Mouse (Mus musculus) heart, postnatal 14 days (tissue): Measurements from ENCODE around the gene Frmd4a. TPM values are rescaled to one million over a fixed set of nuclear protein-coding genes. Genes with fewer than 3 reads are reported as not detected.

ENCODE experiments used
- DNase-seq, 2 experiments: peaks; one replicate each; pipeline ENCODE4 v3.0.0; 2021 to 2022
- intact Hi-C: fragments of 180-260 bp; cut with DNase I; formaldehyde crosslinking; loops from one replicate; pipeline ENCODE4 v1.15.1; 2025
- total RNA-seq, 2 experiments: library from RNA; stranded (reverse); gene quantifications; 2 replicates each; pipeline ENCODE4 v1.2.3; 2021

Gene Frmd4a
- total RNA-seq, 2 experiments from 2014 or later = 29.3 to 29.9 TPM

- DNase-seq = no peak
- intact Hi-C loops = no loop called here
Measured at GRCm38 (mm10) chr2:4119678-4120458, 102.4 kb downstream of the Frmd4a start.

DNA sequence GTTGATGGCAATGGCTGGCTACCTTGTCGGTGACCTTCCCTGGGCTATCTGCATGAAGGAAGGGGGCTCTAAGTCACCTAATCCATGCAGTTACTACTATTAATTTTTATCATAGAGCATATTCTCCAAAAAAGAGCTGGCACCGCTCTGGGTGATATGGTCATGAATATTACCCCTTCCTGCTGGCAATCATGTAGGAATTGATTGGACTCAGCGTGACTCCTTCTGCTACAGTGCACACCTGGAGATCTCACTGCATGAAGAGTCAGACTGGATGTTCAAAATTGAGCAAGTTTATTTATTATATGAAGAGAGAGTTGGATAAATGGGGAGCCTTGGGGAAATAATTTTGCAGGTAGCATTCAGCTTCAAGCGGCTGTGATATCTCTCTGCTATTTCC, 113.7 kb downstream of the Frmd4a start:
- intact Hi-C loops = no loop called here
- DNase-seq = no peak

- intact Hi-C loops = no loop called here
- no peak for DNase-seq
Measured at GRCm38 (mm10) chr2:4137493-4137892, 120.0 kb downstream of the Frmd4a start.

DNA sequence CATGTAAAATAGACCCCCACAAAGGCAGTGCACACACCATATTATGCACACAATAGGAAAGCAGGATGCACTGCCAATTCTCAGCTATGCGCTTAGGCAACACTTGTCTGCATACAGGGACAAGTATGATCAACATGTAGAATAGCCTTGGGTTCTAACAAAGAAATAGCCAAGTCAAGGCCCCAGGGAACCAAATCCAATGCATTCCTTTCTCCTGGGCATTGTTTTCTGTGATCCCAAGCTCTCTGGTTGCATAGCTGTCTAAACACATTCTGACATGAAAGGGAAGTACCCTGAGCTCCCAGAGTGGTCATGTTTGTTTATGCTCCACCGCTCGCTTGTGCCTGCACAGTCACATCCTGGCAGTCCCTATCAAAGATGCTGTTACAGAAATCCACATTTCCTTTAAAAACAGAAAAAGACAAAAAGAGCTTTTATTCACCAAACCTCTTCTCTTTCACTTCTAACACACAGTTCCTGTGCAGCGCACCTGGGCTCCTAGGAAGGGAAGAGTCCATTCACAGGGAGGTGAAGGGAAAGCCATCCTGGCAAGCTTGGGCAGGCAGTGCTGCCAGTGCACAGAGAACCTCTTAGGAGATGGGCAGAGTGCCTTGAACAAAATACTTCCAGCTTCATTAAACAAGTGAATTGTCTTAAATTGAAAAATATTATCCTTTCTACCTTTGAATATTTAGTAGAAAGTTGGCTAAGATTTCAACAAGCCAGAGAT, 124.9 kb downstream of the Frmd4a start:
- no peak for DNase-seq
- intact Hi-C loops = no loop called here

DNA sequence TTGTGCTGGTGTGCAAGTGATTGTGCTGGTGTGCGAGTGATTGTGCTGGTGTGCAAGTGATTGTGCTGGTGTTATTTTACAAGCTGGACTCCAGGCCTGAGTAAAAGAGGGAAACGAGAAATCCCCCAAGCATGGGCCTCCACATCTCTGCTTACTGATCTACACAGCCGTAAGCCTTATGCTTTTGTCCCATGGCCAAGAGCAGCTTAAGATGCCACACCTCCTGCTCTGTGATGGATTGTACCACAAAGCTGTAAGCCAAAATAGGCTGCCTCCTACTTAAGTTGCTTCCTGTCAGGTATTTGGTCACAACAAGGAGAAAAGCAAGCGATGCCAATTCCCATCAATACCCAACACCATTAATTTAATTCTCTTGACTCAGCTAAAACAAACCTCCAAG, 126.9 kb downstream of the Frmd4a start:
- intact Hi-C loops = no loop called here
- no peak for DNase-seq

- no peak for DNase-seq
- intact Hi-C loops = no loop called here
Measured at GRCm38 (mm10) chr2:4152521-4153040, 135.1 kb downstream of the Frmd4a start.

- DNase-seq = peak; percentile 8 to 33
- intact Hi-C loops = no loop called here
Measured at GRCm38 (mm10) chr2:4153131-4153631, 135.7 kb downstream of the Frmd4a start.

DNA sequence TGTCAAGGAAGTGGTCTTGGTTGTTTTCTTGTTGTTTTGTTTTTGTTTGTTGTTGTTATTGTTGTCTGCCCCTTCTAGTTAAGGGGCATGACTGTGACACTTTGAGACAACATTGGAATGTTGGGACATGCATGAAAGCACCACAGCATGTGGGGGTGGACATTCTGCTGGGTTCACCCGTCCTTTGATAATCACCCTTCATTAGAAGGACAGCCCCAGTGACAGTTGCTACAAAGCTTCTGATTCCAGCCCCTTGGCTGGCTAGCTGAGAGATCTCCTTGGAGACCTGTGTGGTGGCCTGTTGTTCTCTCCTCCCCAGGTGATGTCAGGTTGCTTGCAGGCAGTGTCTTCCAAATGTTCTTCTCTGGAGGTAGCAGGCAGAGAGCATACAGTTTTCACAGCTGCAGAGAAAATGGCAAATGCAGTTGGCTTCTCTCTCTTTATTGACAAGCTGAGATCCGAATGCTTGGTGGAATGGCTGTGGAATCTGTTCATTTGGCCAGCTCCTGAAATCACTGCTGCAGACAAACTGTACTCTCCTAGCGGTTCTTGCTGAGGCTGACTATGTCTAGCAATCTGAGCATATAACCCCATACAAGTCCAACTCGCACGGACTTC, 136.6 kb downstream of the Frmd4a start:
- intact Hi-C loops = no loop called here

GRCm38 (mm10) chr2:4154654-4155047, 137.1 kb downstream of the Frmd4a start:
- intact Hi-C loops = no loop called here

More for the DNA sequence above, 136.6 kb downstream of the Frmd4a start:
- DNase-seq = no peak

DNA sequence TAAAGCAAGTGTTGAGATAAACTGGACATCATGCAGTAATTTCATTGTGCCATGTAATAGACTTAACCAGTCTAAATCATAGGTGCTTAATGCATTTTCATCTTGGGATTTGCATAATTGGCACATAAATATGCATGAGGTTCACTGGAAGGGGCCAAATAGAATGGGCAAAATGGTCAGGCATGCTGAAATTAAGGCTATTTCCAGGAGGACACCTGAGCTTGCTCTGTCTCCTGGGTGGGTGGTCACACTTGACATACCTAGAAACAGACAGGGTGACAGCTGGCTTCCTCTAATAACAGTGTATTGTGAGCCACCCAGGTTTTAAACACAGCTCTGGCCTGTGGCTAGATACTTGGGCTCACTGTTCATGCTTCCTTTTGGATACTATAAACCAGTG, 137.9 kb downstream of the Frmd4a start:
- DNase-seq = no peak
- intact Hi-C loops = no loop called here

More at GRCm38 (mm10) chr2:4154654-4155047, 137.1 kb downstream of the Frmd4a start:
- DNase-seq = no peak

- no peak for DNase-seq
- intact Hi-C loops = no loop called here
Measured at GRCm38 (mm10) chr2:4156511-4156910, 139.0 kb downstream of the Frmd4a start.

GRCm38 (mm10) chr2:4157396-4157795, 139.9 kb downstream of the Frmd4a start:
- DNase-seq = no peak
- intact Hi-C loops = no loop called here

- peak; percentile 3 to 23 for DNase-seq
- intact Hi-C loops = no loop called here
Measured at GRCm38 (mm10) chr2:4159574-4160203, 142.2 kb downstream of the Frmd4a start.

- intact Hi-C loops = no loop called here
- DNase-seq = no peak
Measured at GRCm38 (mm10) chr2:4166191-4166590, 148.7 kb downstream of the Frmd4a start.

DNA sequence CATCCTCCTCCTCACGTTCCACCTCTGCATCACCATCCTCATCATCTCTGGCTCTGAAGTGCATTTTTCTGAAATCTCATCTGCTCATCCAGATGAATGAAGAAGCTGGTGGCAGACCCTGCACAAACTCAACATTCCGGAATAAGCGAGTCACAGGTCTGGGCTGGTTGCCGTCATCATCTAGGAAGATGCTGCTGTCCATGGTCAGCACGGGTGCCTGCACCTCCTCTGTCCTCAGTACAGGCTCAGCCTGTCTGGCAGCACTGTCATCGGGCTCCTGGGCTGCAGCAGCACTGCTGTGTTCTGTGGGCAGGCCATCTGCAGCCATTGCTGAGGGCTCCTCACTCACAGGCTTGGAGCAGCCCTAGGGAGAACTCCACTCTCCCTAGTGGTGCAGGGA, 149.6 kb downstream of the Frmd4a start:
- no peak for DNase-seq
- intact Hi-C loops = no loop called here

DNA sequence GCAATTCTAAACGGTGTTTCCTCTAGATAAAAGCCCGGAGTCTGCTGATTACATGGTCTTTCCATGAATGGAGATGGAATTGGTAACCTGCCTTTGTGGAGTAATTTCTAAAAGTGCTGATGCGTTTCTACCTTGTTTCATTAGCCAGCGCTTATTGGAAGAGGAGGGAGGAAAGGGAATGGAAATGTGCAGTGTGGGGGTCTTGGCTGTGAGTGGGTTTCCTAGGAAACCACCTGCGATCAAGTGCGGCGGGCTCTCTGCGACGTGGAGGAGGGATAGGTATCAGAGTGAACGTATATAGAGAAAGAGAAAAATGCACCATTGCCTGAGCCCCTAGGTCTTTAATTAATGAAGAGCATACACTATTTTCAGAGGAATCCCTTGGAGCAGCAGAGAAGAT, 152.2 kb downstream of the Frmd4a start:
- intact Hi-C loops = no loop called here

GRCm38 (mm10) chr2:4170189-4170588, 152.7 kb downstream of the Frmd4a start:
- DNase-seq = no peak
- intact Hi-C loops = no loop called here

More for the DNA sequence above, 152.2 kb downstream of the Frmd4a start:
- DNase-seq = no peak

- DNase-seq = no peak
- intact Hi-C loops = no loop called here
Measured at GRCm38 (mm10) chr2:4184991-4185390, 167.5 kb downstream of the Frmd4a start.

GRCm38 (mm10) chr2:4187521-4187920, 170.0 kb downstream of the Frmd4a start:
- peak; percentile 60 to 74 for DNase-seq
- intact Hi-C loops = no loop called here

DNA sequence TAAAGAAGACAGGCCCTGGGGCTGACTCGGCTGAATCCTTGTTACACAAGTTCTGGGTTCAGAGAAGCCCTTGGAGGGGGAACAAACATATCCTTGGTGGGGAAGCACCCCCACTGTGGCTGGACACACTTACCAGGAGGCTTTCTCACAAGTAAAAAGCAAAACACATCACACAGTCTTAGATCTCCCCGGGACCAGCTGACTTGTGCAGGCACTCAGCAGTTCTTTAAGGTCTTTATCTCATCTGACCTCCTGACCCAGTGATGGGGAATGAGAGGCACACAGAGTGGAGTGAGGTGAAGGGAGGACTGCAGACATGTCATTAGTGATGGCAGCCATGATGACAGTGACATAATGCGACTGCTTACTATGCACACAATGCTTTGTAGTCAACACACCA, 170.8 kb downstream of the Frmd4a start:
- DNase-seq = no peak

GRCm38 (mm10) chr2:4190345-4190744, 172.8 kb downstream of the Frmd4a start:
- DNase-seq = no peak
- intact Hi-C loops = no loop called here

More for the DNA sequence above, 170.8 kb downstream of the Frmd4a start:
- intact Hi-C loops = no loop called here
